Mouse (Mus musculus): ENCODE measurements around the gene Tenm2.

DNA sequence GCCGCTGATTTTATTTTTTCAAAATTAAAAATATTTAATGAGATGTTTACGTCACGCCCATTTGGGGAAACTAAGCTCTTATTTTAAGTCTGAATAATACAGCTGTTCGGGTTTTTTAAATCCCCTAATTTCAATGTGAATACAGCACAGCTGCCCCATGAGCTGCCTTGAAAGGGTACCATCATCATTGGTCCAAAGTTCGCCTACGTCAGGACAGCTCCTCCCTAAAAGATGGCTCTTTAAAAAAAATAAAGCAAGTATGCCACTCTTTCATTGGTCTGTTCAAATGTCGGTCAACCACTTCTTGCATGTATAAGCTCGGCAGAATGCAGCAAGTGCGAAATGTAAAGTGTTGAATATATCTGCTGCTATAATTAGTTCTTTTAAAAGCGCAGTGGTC, 160.4 kb downstream of the Tenm2 start:
- TF ChIP-seq HCFC1 (IDR thresholded peaks at IDR 0.05; ENCODE audit: low read depth, low read length) (no peak), MAFK (IDR thresholded peaks at IDR 0.05; ENCODE audit: insufficient replicate concordance, low read length) (no peak), POLR2A (IDR thresholded peaks at IDR 0.05; ENCODE audit: low read depth, low read length) (no peak), TBP (conservative IDR thresholded peaks at IDR 0.05; ENCODE audit: low read depth, low read length) (no peak), JUND (conservative IDR thresholded peaks at IDR 0.05; ENCODE audit: low read depth, low read length) (no peak), MYC (IDR thresholded peaks at IDR 0.05; ENCODE audit: low read depth, low read length) (no peak), ZKSCAN1 (IDR thresholded peaks at IDR 0.05; ENCODE audit: borderline replicate concordance, low read depth, low read length) (no peak), GABPA (IDR thresholded peaks at IDR 0.05; ENCODE audit: insufficient replicate concordance, low read depth, low read length) (no peak), KAT2A (IDR thresholded peaks at IDR 0.05; ENCODE audit: insufficient replicate concordance, low read length) (no peak), ZC3H11A (IDR thresholded peaks at IDR 0.05; ENCODE audit: low read depth, low read length) (no peak), CTCF (conservative IDR thresholded peaks at IDR 0.05 in 1 of 2, IDR thresholded peaks at IDR 0.05 in 1 of 2; ENCODE audit: low read depth in 2 of 2, low read length in 2 of 2) (no peak), MEF2A (IDR thresholded peaks at IDR 0.05; ENCODE audit: borderline replicate concordance, low read depth, low read length) (no peak), EP300 (IDR thresholded peaks at IDR 0.05; ENCODE audit: low read length) (no peak)
